Mouse (Mus musculus): ENCODE measurements around the gene Vmn2r19. TPM values are rescaled to one million over a fixed set of nuclear protein-coding genes. Genes with fewer than 3 reads are reported as not detected.

Gene Vmn2r19
- total RNA-seq, 2 experiments from 2014 or later = not detected

Other genes starting within 250 kb of the Vmn2r19 start
- gene Clec4a2, start 201.9 kb upstream of the Vmn2r19 start, total RNA-seq (2021) = 1 to 10 TPM; 2.3 to 5.2 TPM
- gene Clec4b2, start 135.4 kb upstream of the Vmn2r19 start, total RNA-seq (2021) = not detected
- gene Clec4n, start 78.5 kb upstream of the Vmn2r19 start, total RNA-seq (2021) = 1 to 10 TPM; 1.5 to 3.1 TPM
- under 1 TPM; 0.21 to 0.60 TPM for gene Clec4d, start 46.2 kb upstream of the Vmn2r19 start, total RNA-seq (2021)
- gene Clec4e, start 18.5 kb upstream of the Vmn2r19 start, total RNA-seq (2021) = under 1 TPM; 0.15 to 0.18 TPM
- not detected for gene Vmn2r20, start 109.8 kb downstream of the Vmn2r19 start, total RNA-seq (2021)
- gene Vmn2r21, start 225.1 kb downstream of the Vmn2r19 start, total RNA-seq (2021) = not detected

Measured in adrenal gland, postnatal 10 days (tissue).